ENCODE assay signal across 25 mouse cellular contexts in the genomic region with DNA sequence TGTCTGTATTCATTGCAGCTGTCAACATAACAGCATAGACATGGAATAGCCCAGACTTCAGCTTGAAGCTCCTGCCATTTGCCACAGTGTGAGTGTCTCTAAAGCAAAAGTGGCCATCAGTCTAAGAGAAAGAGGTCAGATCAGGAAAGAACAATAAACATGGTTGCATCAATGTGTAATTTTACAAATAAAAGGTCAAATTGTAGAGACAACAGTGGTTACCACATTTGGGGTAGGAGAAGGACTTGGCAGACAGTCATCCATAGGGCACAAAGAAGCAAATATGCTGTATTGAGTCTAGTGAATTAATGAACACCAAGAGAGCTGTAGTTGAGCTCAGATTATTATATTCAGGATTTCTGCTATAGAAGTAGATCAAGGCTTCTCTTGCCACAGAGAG.
"Had no signal": no experiment of that assay in that cellular context is flagged by ENCODE, and none has a peak within 500 bp of the region (broad histone marks: within the 10 kb centered on the region; RNA-seq: fewer than 3 reads in every experiment).

No protein-coding gene starts in this region.

- H3K27me3 ChIP-seq: heart, embryonic 13.5 days; heart, embryonic 15.5 days; hindbrain, embryonic 13.5 days; hindbrain, embryonic 15.5 days; limb, embryonic 13.5 days; limb, embryonic 15.5 days; liver, embryonic 13.5 days; liver, embryonic 15.5 days had no signal

- H3K4me1 ChIP-seq: hindbrain, embryonic 13.5 days; hindbrain, embryonic 15.5 days; liver, embryonic 13.5 days; liver, embryonic 15.5 days had no signal

- H3K36me3 ChIP-seq: heart, embryonic 15.5 days; hindbrain, embryonic 13.5 days; hindbrain, embryonic 15.5 days; limb, embryonic 13.5 days; liver, embryonic 13.5 days; liver, embryonic 15.5 days had no signal

- H3K27ac ChIP-seq: heart, embryonic 13.5 days; heart, embryonic 15.5 days; hindbrain, embryonic 13.5 days; hindbrain, embryonic 15.5 days; hindbrain, postnatal 0 days; kidney, postnatal 0 days; limb, embryonic 13.5 days; limb, embryonic 15.5 days; liver, embryonic 13.5 days; liver, embryonic 15.5 days had no signal

- ATAC-seq: hindbrain, postnatal 0 days; intestine, embryonic 16.5 days had no signal

- DNase-seq: gastrocnemius, postnatal 10 days; gastrocnemius, postnatal 25 days; heart, adult 11 months; heart, adult 2 months; heart, postnatal 14 days; heart, postnatal 36 days; kidney, adult 11 months; kidney, adult 8-10 months; kidney, postnatal 14 days; kidney, postnatal 36 days; layer of hippocampus, adult 9-11 months; layer of hippocampus, postnatal 36 days; left cerebral cortex, postnatal 4 days; liver, embryonic 13.5 days had no signal

- H3K4me2 ChIP-seq: heart, embryonic 11.5 days; heart, embryonic 13.5 days; heart, embryonic 15.5 days; hindbrain, embryonic 13.5 days; hindbrain, embryonic 15.5 days; limb, embryonic 13.5 days; limb, embryonic 15.5 days; liver, embryonic 13.5 days; liver, embryonic 15.5 days had no signal

- H3K9ac ChIP-seq: heart, embryonic 13.5 days; heart, embryonic 15.5 days; hindbrain, embryonic 13.5 days; hindbrain, embryonic 15.5 days; limb, embryonic 13.5 days; limb, embryonic 15.5 days; liver, embryonic 13.5 days; liver, embryonic 15.5 days had no signal

- H3K9me3 ChIP-seq: heart, embryonic 13.5 days; heart, embryonic 15.5 days; hindbrain, embryonic 13.5 days; hindbrain, embryonic 15.5 days; limb, embryonic 13.5 days; limb, embryonic 15.5 days; liver, embryonic 13.5 days; liver, embryonic 15.5 days had no signal

- H3K4me3 ChIP-seq: heart, adult 2 months; heart, embryonic 13.5 days; heart, embryonic 15.5 days; hindbrain, embryonic 13.5 days; hindbrain, embryonic 15.5 days; limb, embryonic 13.5 days; limb, embryonic 15.5 days; liver, embryonic 13.5 days; liver, embryonic 15.5 days had no signal
